Mouse (Mus musculus): ENCODE results near the gene Trnau1ap.

GRCm38 (mm10) chr4:132263313-132263712 is 66.0 kb downstream of the Trnau1ap start:
- TF ChIP-seq CTCF (IDR thresholded peaks at IDR 0.05; ENCODE audit: extremely low read depth, insufficient read depth, insufficient read length, insufficient replicate concordance) (no peak), POLR2A (IDR thresholded peaks at IDR 0.05; ENCODE audit: low read depth, low read length) (no peak)

Measured in spleen, adult 2 months (tissue).